Mouse (Mus musculus) brain, embryonic 14.5 days (tissue): ENCODE results near the gene Zcwpw1. TPM values are rescaled to one million over a fixed set of nuclear protein-coding genes. Genes with fewer than 3 reads are reported as not detected.

Experiments
- DNase-seq: peaks from one replicate; pipeline ENCODE4 v3.0.0-alpha.2; 2011; ENCODE audit warnings: low read depth
- CTCF ChIP-seq: fragments of 200-500 bp; IDR thresholded peaks from 2 replicates; pipeline ENCODE4 v1.5.1; 2012; ENCODE audit warnings: inconsistent platforms, mild to moderate bottlenecking, moderate library complexity, borderline replicate concordance; ENCODE audit not compliant: insufficient read depth, insufficient read length; ENCODE audit errors: extremely low read depth
- POLR2A ChIP-seq: fragments of 200-500 bp; IDR thresholded peaks from 2 replicates; pipeline ENCODE4 v1.6.1; 2012; ENCODE audit warnings: mild to moderate bottlenecking, inconsistent platforms, borderline replicate concordance; ENCODE audit not compliant: poor library complexity, insufficient read depth, insufficient read length, severe bottlenecking; ENCODE audit errors: extremely low read depth
- polyA plus RNA-seq: library from polyadenylated mRNA; depleted of rRNA; stranded (reverse); fragments of >200 nt; gene quantifications from 2 replicates; pipeline ENCODE4 v1.2.3, GENCODE M21; 2012

The Zcwpw1 gene
- polyA plus RNA-seq, 1 experiment, result 8.2 TPM

DNA sequence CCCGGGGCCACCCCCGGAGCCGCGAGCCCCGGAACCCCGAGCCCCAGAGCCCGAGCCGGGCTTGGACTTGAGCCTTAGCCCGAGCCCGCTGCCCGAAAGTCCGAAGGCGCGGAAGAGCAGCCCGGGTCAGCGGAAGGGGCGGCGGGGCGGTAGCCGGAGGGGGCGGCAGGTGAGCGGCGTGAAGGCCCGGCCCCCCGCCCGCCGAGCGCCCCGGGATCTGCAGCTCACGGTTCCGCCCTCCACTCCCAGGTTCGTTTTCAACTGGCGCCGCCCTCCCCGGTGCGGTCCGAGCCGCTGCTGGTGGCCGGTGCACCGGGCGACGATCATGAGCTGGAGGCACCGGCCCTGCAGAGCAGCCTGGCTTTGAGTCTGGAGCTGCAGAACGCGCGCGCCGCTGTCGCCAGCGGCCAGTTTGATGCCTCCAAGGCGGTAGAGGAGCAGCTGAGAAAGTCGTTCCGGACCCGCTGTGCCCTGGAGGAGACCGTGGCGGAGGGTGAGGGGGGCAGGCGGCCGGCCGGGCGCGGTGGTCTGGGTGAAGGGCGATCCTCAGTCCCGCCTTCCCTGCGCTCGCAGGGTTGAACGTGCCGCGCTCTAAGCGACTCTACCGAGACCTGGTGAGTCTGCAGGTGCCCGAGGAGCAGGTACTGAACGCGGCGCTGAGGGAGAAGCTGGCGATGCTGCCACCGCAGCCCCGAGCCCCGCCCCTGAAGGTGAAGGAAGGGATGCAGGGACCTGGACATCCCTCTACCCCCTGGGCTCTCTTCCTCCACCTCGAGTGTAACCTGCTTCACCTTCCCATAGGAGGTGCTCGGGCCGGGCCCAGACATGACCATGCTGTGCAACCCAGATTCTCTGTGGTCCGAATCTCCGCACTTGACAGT lies 8.3 kb upstream of the Zcwpw1 start:
- DNase-seq, result no peak
- no peak for TF ChIP-seq CTCF
- TF ChIP-seq POLR2A, result no peak

GRCm38 (mm10) chr5:137781661-137782060 lies 5.9 kb upstream of the Zcwpw1 start:
- no peak for DNase-seq
- TF ChIP-seq POLR2A, result no peak
- no peak for TF ChIP-seq CTCF

- TF ChIP-seq POLR2A (no peak), CTCF (no peak)
- DNase-seq, result no peak
Observed at GRCm38 (mm10) chr5:137782776-137783522, 4.6 kb upstream of the Zcwpw1 start.

DNA sequence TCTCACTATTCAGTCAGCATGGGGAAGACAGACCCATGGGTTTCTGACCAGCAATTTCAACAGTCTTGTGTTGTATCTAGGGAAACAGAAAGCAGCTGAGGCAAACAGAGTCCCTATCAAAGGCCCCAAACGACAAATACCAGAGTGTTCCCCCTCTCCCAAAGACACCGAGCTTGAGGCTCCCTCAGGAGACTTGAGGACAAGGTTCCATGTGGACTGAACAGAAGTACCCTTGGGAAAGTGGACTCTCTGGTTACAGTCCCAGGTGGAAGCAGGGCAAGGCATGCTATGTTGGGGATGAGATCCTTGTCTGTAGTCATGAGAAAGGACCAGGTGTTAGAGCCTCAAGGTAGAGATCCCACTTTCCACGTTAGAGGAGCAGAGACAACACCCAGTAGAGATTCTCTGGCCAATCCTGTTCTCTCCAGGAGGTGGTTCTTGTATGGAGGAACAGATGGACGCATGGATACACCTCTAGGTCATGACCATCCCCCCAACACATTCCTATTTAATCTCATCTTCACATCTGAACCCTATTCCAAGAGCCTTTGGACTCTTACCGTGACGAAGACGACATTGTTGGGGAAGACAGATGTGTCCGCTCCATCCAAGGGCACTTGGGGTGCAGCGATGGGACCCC lies 3.6 kb upstream of the Zcwpw1 start:
- no peak for DNase-seq
- TF ChIP-seq CTCF (no peak), POLR2A (no peak)

DNA sequence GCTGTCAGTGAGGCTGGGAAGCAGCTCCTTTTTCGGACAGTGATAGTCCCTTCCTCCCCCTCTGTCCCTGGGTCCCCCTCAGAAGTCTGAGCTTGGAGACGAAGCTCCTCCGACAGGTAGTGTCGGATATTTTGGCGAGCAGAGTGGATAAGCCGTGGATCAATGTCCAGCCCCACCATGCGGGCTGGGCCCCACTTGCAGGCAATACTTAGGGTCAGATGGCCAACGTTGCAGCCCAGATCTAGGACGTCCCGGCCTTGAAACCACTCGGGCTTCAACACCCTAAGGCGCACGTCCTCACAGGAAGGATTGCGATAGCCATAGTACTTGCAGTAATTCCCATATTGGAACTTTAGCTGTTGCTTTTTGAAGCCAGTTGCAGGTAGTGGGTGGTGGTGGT lies 3.1 kb upstream of the Zcwpw1 start:
- no peak for DNase-seq
- TF ChIP-seq CTCF (no peak), POLR2A (no peak)

DNA sequence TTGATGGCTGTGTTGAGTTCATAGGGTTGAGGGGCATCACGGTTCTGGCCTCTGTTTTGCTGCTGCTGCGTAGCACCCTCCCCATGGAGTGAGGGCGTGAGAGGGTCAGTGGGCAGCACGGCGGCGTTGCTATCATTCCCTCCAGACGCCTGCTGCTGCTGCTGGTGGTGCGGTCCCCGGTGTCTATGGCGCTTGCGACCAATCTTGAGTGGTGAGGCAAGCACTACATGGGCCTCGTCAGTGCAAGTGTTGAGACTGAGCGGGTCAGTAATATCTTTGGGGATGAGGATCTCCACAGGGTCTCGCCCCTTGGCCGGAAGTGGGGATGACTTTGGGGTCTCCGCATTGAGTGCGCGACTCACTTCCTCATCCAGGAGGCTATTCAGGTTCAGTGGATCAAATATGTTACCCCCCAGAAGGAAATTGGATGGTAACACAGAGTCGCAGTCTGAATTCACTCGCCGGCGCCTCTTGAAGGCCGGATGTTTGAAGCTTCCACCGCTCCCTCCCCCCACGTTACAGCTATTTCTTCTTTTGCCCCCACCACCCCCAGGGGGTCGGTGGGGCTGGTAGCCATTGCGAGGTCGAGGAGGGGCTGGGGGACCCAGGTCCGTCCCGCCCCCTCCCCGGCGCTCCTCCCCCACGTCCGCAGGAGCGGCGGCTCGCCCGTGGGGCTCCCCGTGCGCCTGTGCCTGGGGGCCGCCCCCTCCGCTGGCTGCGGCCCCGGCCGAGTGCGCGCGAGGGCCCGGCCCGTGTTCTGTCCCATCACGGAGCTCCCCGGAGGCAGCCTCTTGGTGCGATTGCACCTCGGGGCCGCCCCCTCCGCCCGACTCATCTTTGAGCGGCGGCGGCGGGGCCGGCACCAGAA lies 2.2 kb upstream of the Zcwpw1 start:
- TF ChIP-seq POLR2A, result no peak
- no peak for TF ChIP-seq CTCF
- peak; percentile 33 for DNase-seq

DNA sequence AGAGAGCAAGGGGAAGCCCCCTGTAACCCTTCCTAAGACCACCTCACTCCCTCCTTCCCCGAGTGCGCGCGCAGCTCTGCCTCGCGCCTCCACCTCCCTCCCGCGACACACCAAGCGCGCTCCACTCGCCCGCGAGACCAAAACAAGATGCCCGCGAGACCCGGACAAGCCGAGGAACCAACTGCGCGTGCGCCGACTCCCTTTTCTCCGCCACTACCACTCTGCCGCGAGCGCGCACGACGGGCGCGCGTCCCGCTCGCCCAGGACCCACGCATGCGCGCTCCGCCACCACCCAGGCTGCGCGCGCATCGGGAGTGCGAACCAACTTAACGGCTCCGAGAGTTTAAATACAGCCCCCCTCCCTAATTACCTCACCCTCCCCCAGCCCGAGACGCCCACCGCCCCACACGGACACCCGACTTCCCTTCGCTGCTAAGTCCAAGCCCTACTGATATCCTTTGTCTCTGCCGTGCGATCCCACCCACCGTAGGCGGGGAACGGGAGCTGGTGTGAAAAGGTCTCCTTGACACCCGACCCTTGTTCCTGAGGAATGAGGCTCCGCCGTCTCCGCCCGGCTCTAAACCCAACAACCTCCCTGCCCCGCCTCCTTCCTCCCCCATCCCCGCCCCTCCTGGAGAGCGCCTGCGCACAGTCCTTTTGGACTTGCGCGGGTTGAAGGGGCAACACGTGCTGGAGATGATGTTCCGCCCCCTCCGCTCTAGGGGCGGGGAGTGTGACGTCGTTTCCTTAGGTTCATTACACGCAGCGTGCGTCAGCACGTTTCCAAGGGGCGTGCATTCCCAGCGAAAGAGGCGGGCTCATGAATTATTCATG lies 1.3 kb upstream of the Zcwpw1 start:
- DNase-seq, result peak; percentile 100
- TF ChIP-seq CTCF (no peak), POLR2A (peak; percentile 65; the same call in 1 of the 2 replicates)

DNA sequence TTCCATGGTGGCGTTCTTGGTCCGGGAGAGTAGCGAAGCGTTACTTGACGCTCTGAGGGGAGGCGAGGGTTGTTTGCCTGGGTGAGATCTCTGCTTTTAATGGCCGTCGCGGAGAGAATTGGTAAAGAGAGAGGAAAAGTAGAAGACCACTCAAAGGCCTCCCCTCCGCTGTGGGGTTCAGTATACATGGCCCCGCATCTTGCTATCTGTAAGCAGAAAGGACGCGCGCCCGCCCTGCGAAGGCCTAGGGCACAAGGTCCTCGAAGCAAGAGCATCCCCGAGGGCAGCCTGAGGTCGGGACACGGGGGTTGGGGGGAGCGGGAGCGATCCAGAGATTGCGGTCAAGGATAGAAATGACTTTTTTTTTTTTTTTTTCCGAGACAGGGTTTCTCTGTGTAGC lies 573 bp downstream of the Zcwpw1 start:
- no peak for TF ChIP-seq CTCF
- TF ChIP-seq POLR2A, result no peak
- DNase-seq, result no peak

- TF ChIP-seq POLR2A (no peak), CTCF (no peak)
- DNase-seq, result no peak
Observed at GRCm38 (mm10) chr5:137788946-137789531, 1.4 kb downstream of the Zcwpw1 start.

- TF ChIP-seq POLR2A, result no peak
- TF ChIP-seq CTCF, result no peak
Observed at GRCm38 (mm10) chr5:137791553-137791952, 4.0 kb downstream of the Zcwpw1 start.

DNA sequence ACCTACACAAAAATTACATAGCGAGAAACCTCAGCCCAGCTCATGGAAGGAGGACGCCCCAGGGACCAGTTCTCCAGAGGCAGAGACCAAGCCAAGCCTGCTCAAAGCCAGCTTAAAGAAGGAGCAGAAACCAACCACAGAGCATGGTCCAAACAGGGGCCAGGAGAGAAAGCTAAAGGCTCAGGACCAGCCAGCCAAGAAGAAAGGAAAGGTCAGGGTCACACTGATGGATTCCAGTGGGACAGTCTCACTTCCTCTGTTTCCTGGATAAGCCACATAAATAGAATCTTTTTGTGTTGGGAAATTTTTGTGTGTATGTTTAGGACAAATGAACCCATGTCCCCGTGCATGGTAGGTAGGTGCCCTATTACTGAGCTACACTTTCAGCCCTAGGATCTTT lies 9.0 kb downstream of the Zcwpw1 start:
- DNase-seq, result no peak
- no peak for TF ChIP-seq CTCF
- TF ChIP-seq POLR2A, result no peak

More at GRCm38 (mm10) chr5:137791553-137791952, 4.0 kb downstream of the Zcwpw1 start:
- no peak for DNase-seq
